Mouse (Mus musculus): ENCODE data around the gene Farp1. TPM values are rescaled to one million over a fixed set of nuclear protein-coding genes. Genes with fewer than 3 reads are reported as not detected.

Gene Farp1
- total RNA-seq, 1 experiment from 2014 or later: 0.50 TPM

- ATAC-seq (replicated peaks; ENCODE audit: low read depth, poor library complexity, severe bottlenecking): peak; percentile 68
Observed at GRCm38 (mm10) chr14:121324521-121325330, 289.7 kb downstream of the Farp1 start.

GRCm38 (mm10) chr14:121326432-121326831 lies 291.4 kb downstream of the Farp1 start:
- no peak for ATAC-seq (replicated peaks; ENCODE audit: low read depth, poor library complexity, severe bottlenecking)

- ATAC-seq (replicated peaks; ENCODE audit: low read depth, poor library complexity, severe bottlenecking): peak; percentile 12; the same call in 1 of the 2 replicates
Observed at GRCm38 (mm10) chr14:121328878-121329277, 293.9 kb downstream of the Farp1 start.

- ATAC-seq (replicated peaks; ENCODE audit: low read depth, poor library complexity, severe bottlenecking): no peak
Observed at GRCm38 (mm10) chr14:121329401-121330089, 294.5 kb downstream of the Farp1 start.

DNA sequence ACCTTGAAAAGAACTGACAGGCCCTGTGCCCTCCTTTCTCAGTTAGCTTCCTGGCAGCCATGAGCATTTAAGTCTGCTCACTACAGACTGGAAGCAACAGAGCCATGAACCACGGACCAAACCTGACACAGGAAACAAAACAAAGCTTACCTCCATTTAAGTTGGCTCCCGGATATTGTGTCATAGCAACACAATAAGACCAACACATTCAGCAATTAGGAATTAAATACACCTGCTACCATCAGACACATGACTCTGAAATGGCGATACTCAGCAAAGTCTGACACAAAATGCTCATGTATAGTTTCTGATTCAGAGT lies 295.0 kb downstream of the Farp1 start:
- ATAC-seq (replicated peaks; ENCODE audit: low read depth, poor library complexity, severe bottlenecking): no peak

Other genes starting within 250 kb of the Farp1 start
- 219 and 238 TPM in 2 replicates for gene Ipo5, start 124.0 kb upstream of the Farp1 start, total RNA-seq (2017)